ENCODE assay signal across 8 mouse cellular contexts in the genomic region with DNA sequence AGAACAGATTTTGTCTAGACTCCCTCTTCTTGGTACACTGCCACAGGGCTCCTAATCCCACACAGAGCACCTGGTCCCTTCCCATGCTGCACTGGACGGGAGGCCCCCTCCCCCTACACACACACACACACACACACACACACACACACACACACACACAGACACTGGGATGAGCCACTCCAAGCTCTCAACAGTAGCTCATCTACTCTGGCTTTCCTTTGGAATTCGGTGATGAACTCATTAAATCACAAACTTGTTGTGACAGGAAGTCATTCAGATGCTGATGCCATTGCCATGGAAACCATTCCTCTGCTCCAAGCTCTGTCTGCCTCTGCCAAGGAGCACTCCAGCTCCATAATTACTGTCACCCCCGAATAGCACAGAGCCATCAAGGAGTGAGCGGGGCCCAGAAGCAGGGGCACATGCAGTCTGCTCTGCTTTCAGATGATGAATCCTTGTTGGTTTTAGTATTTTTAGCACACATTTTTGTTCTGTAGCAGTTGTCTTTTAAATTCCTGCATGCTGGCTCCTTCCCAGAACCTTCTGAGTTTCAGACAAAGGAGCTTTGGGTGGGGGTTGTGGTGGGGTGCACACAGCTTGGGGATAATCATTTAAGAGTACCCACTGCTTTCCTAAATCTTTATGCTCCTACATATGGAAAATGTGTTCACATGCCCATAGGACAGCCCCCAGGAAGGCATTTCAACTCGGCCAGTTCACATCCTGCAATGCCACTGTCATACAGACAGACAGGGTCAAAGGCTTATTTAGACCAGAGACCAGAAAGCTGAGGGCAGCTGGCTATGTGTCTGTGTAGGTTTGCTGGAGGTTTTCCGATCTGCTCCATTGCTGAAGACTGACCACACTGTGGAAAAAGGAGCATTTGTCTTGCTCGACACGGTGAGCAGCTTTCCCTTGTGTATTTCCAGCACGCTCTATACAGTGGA. TPM values are rescaled to one million over a fixed set of nuclear protein-coding genes. Genes with fewer than 3 reads are reported as not detected.
DNase-seq lines count a peak whose midpoint lies in the region; ATAC-seq and TF ChIP-seq lines count a peak whose summit lies in the region.

No protein-coding gene starts in this region.

- 0 out of 2 replicates have a peak overlapping the region, but pooled peaks have one; percentile 2 for H3K9ac ChIP-seq in hindbrain, embryonic 16.5 days (ENCODE audit: low read depth, low read length)
- H3K9ac ChIP-seq in midbrain, embryonic 12.5 days (replicated peaks): no peak overlapping the region; the same call in 1 of the 2 replicates
- H3K9ac ChIP-seq in stomach, postnatal 0 days (ENCODE audit: low read length): no peak overlapping the region

- peak; percentile 97 for ATAC-seq in hindbrain, embryonic 16.5 days
- ATAC-seq in midbrain, embryonic 12.5 days (ENCODE audit: low FRiP score, low read depth): peak; percentile 95
- ATAC-seq in stomach, postnatal 0 days (ENCODE audit: low FRiP score, low TSS enrichment): no peak

- TF ChIP-seq EP300 in stomach, postnatal 0 days (optimal IDR thresholded peaks at IDR 0.05): no peak

- no peaks in the 10 kb centered on the region for H3K36me3 ChIP-seq in hindbrain, embryonic 16.5 days (ENCODE audit: control insufficient read depth, insufficient read depth, low read length)
- no peaks in the 10 kb centered on the region for H3K36me3 ChIP-seq in midbrain, embryonic 12.5 days
- H3K36me3 ChIP-seq in stomach, postnatal 0 days (ENCODE audit: control insufficient read depth, insufficient read depth, low read length): no peaks in the 10 kb centered on the region

- H3K27ac ChIP-seq in hindbrain, embryonic 16.5 days (ENCODE audit: low read depth, low read length): peak overlapping the region; percentile 76
- peak overlapping the region; percentile 89 for H3K27ac ChIP-seq in midbrain, embryonic 12.5 days (replicated peaks)
- no peak overlapping the region for H3K27ac ChIP-seq in stomach, postnatal 0 days (replicated peaks)

- WGBS in hindbrain, embryonic 16.5 days: 7% methylated on average over 9 of the region's 9 CpGs
- WGBS in midbrain, embryonic 12.5 days: 17% methylated on average over 9 of the region's 9 CpGs
- WGBS in stomach, postnatal 0 days: 42% methylated on average over 8 of the region's 9 CpGs

- peak overlapping the region; percentile 8; the same call in 1 of the 2 replicates for H3K4me2 ChIP-seq in hindbrain, embryonic 16.5 days (ENCODE audit: low read length)
- peak overlapping the region; percentile 25 for H3K4me2 ChIP-seq in midbrain, embryonic 12.5 days (replicated peaks)
- no peak overlapping the region for H3K4me2 ChIP-seq in stomach, postnatal 0 days (replicated peaks; ENCODE audit: low read depth)

- peaks cover 34% of the 10 kb centered on the region for H3K4me1 ChIP-seq in hindbrain, embryonic 16.5 days (ENCODE audit: control insufficient read depth, insufficient read depth, low read depth, low read length)
- H3K4me1 ChIP-seq in midbrain, embryonic 12.5 days: peaks cover 38% of the 10 kb centered on the region
- H3K4me1 ChIP-seq in stomach, postnatal 0 days (replicated peaks; ENCODE audit: control insufficient read depth, insufficient read depth): 0 out of 2 replicates have a peak, but pooled peaks cover 3% of the 10 kb centered on the region

- H3K9me3 ChIP-seq in hindbrain, embryonic 16.5 days (ENCODE audit: control insufficient read depth, low read length): no peaks in the 10 kb centered on the region
- H3K9me3 ChIP-seq in midbrain, embryonic 12.5 days: no peaks in the 10 kb centered on the region
- H3K9me3 ChIP-seq in stomach, postnatal 0 days (ENCODE audit: control insufficient read depth, low read length): no peaks in the 10 kb centered on the region

- no peaks in the 10 kb centered on the region for H3K27me3 ChIP-seq in hindbrain, embryonic 16.5 days (replicated peaks; ENCODE audit: control insufficient read depth, insufficient read depth, low read length)
- H3K27me3 ChIP-seq in midbrain, embryonic 12.5 days: peaks cover 14% of the 10 kb centered on the region
- no peaks in the 10 kb centered on the region for H3K27me3 ChIP-seq in stomach, postnatal 0 days (ENCODE audit: control insufficient read depth, insufficient read depth, low read length)

- no peak for TF ChIP-seq CTCF in stomach, postnatal 0 days (IDR thresholded peaks at IDR 0.05; ENCODE audit: low read depth)

- H3K4me3 ChIP-seq in hindbrain, embryonic 16.5 days (ENCODE audit: low read length): no peak overlapping the region
- no peak overlapping the region for H3K4me3 ChIP-seq in midbrain, embryonic 12.5 days
- H3K4me3 ChIP-seq in stomach, postnatal 0 days (ENCODE audit: low read depth, low read length): no peak overlapping the region

- DNase-seq in R1 (ENCODE audit: low read depth, low spot score): peak; percentile 91
- DNase-seq in embryo, embryonic 9.5 days (ENCODE audit: extremely low spot score): peak; percentile 47
- no peak for DNase-seq in stomach, postnatal 0 days (ENCODE audit: low spot score)
- DNase-seq in c-Kit-positive CD71-positive TER-119-positive erythroid progenitor cells, embryonic 14.5 days (ENCODE audit: low spot score): no peak
- DNase-seq in heart, postnatal 4 days: no peak
- no peak for DNase-seq in urinary bladder, postnatal 10 days (ENCODE audit: low spot score)

RNA-seq across cellular contexts. Expression of gene Cdk5r1, which starts 41.9 kb away (rescaled TPM):
- 77.3 and 81.1 TPM in 2 replicates for polyA plus RNA-seq in hindbrain, embryonic 16.5 days (2015; fragmentation: Nextera tagmentation; extraction: Ambion mirVana)
- 58.8 and 70.8 TPM in 2 replicates for polyA plus RNA-seq in midbrain, embryonic 12.5 days (2016; fragmentation: Nextera tagmentation; extraction: Ambion mirVana)
- polyA plus RNA-seq in stomach, postnatal 0 days (2015; fragmentation: Nextera tagmentation; extraction: Ambion mirVana): 0.57 and 0.75 TPM in 2 replicates
- 1 to 10 TPM; 1.2 to 1.8 TPM for total RNA-seq in heart, postnatal 4 days (2021)

Comparison
In these comparisons a context has a peak if more than half of its experiments do, and no peak if none do; other contexts are left out.
1. DNase-seq: peak in R1 (single experiment) and embryo, embryonic 9.5 days (single experiment); none in stomach, postnatal 0 days (single experiment), c-Kit-positive CD71-positive TER-119-positive erythroid progenitor cells, embryonic 14.5 days (single experiment), heart, postnatal 4 days (single experiment) and urinary bladder, postnatal 10 days (single experiment).
2. RNA of gene Cdk5r1, which starts 41.9 kb away (polyA plus RNA-seq): 77.3 to 81.1 TPM in hindbrain, embryonic 16.5 days and 58.8 to 70.8 TPM in midbrain, embryonic 12.5 days; 0.57 to 0.75 TPM in stomach, postnatal 0 days; every median in the first group is over 10 times any median in the second.